Mouse (Mus musculus) gonadal fat pad, adult 2 months (tissue): ENCODE measurements around the gene Ccdc137. TPM values are rescaled to one million over a fixed set of nuclear protein-coding genes. Genes with fewer than 3 reads are reported as not detected.

Experiments
- DNase-seq: peaks from one replicate; pipeline ENCODE4 v3.0.0-alpha.2; 2012; ENCODE audit warnings: low read depth
- polyA plus RNA-seq: library from polyadenylated mRNA; depleted of rRNA; stranded (reverse); fragments of >200 nt; gene quantifications from 2 replicates; pipeline ENCODE4 v1.2.3, GENCODE M21; 2012

The Ccdc137 gene
- polyA plus RNA-seq, 1 experiment, result 16.6 TPM

DNA sequence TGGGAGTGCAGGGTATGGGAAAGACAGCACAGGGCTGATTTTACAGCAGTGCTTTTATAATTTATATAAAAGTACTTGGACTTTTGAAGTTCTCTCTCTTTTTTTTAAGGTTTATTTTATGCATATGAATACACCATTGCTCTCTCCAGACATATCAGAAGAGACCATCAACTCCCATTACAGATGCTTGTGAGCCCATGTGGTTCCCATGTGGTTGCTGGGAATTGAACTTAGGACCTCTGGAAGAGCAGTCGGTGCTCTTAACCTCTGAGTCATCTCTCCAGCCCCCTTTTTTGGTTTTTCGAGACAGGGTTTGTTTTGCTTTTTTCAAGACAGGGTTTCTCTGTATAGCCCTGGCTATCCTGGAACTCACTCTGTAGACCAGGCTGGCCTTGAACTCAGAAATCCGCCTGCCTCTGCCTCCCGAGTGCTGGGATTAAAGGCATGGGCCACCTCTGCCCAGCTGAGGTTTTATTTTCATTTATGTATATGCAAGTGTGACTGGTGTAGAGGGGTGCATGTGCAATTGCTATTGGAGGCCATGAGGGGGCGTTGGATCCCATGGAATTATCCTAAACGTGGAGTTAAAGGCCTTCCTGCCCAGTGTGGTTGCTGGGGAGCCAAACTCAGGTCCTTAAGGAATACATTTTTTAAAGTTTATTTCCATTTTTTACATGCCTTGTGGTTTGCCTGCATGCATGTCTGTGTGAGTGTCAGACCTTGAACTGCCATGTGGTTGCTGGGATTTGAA lies 1.1 kb downstream of the Ccdc137 start:
- DNase-seq, result no peak

DNA sequence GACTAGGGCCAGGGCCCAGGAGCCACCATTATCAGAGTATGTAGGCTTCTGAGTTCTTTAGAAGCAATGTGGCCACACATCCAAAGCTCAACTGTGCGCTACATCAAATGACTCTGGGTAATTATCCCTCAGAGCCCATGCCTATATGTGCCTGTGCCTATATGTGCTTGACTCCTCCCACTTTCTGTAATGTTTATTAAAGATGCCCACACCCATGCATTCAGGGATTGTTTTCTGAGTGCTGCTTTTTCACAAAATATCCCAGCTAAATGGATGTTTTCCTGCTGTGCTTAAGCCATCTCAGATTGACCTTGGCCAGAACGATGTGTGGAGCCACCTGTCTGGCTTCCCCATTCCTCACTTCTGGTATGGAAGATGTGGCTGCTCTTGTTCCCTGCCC lies 5.6 kb downstream of the Ccdc137 start:
- no peak for DNase-seq

DNA sequence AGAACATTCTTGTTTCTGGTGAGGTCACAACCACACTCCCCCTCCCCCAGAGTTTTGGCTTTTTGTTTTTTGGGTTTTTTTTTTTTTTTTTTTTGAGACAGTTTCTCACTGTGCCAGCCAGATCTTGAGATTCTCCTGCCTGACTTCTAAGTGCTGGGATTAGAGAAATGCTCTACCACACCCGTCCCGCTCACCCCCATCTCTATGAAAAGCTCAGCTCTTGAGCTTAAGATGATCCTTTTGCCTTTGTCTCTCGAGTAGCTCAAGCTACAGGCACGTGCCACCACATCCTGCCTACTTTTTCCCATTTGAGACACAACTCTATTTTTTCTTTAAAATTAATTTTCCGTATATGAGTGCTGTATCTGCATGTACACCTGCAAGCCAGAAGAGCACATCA lies 6.5 kb downstream of the Ccdc137 start:
- DNase-seq, result no peak

DNA sequence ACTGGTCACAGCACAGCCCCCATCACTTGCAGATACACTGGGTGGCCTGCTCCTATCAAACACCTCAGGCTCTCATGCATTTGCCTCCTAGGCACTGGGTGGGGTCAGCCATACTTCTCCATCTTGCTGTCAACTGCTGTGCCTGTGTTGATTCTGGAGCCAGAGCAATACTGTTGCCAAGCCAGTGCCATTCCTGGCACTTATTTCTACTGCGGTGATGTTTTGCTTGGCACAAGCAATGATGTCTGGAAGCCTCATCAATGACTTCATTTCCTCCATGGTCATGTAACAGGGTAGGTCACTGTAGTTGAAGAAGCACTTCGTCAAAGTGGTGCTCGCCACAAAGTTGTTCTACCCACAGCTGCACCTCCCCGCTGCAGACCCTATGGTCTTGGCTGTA lies 7.6 kb downstream of the Ccdc137 start:
- no peak for DNase-seq

DNA sequence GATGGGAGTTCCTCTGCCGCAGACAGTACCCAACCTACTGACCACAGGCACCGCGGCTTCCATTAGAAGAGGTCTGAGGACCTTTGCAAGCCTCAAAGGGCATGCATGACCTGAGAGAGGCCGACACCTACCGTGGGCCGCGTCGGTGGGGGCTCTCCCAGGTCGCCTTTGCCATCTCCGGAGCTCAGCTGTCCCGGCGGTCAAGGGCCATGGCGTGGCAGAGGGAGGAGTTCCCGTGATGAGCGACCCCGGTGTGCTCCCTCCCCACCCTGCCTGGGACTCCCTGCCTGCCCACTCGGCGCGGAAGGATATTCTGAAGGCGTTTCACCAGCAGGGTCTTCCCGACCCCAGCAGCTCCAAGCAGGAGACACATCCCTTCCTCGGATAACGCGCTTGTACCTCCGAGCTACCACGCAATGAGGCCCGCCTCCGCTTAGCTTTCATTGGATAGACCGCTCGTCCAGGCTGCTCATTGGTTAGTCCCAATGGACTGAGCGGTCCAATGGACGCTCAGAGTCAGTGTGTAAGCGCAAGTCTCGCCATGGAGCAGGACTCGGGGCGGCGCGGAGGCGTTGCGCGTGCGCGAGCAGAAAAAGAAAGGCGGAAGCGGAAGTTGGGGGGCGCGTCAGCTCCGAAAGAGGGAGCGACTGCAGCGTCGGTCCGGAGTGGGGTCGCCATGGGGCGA lies 9.3 kb downstream of the Ccdc137 start, which contains the start of gene Arl16:
Gene Arl16, minus strand, starts transcription at position 557 of the 685 bp plus-strand sequence.
- no peak for DNase-seq

DNA sequence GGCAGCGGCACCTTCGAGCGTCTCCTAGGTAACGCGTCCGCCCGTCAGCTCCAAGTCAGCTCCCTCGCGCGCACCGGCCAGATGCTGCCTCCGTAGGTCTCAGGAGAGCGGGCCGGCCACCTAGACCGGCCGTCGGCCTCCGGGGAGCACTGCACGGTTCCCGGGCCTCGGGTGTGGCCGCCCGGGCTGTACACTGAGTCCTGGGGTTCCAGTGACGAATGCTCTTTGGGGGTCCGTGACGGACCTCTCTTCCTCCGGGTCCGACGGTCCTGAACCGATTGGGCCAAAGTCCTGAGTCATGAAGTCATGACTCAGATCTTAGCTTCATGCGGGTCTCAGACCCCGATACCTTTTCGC lies 9.8 kb downstream of the Ccdc137 start:
- no peak for DNase-seq

DNA sequence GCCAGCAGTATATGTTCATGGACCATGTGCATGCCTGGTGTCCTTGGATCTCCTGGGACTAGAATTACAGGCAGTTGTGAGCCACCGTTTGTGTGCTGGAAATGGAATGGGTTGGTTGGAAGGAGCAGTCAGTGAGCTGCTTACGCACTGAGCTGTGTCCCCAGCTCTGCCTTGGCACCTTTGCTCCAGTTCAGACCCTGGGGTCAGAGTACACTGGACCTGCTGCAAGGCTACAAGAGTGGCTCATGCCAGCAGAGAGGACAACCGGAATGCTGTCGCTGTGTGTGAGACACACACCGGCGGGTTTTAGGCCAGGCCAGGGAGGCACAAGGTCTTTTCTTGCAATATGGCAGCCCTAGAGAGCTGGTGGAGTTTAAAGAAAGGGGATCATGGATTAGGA lies 14.1 kb downstream of the Ccdc137 start:
- DNase-seq, result no peak

DNA sequence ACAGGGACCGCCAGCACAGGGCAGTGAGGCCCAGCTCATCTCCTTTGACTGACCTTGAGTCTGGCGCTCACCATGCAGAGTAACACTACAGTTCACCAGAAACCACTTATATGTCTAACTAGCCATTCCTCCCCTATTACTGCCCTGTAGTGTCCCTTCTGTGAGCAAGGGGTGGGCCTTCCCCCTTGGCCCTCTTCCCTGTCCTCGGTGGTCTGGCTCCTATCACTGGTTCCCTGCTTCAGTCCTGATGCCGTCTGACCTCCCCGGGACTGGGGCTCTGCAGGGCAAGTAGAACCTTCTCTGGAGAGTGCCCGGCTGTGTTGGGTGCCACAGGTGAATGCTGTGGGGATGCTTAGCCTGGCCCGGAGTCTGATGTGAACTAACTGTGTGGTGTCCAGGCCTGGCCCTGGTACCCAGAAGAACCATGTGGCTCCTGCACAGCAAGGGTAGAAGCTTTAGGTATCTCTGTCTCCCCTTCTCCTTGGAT lies 25.6 kb downstream of the Ccdc137 start:
- no peak for DNase-seq

DNA sequence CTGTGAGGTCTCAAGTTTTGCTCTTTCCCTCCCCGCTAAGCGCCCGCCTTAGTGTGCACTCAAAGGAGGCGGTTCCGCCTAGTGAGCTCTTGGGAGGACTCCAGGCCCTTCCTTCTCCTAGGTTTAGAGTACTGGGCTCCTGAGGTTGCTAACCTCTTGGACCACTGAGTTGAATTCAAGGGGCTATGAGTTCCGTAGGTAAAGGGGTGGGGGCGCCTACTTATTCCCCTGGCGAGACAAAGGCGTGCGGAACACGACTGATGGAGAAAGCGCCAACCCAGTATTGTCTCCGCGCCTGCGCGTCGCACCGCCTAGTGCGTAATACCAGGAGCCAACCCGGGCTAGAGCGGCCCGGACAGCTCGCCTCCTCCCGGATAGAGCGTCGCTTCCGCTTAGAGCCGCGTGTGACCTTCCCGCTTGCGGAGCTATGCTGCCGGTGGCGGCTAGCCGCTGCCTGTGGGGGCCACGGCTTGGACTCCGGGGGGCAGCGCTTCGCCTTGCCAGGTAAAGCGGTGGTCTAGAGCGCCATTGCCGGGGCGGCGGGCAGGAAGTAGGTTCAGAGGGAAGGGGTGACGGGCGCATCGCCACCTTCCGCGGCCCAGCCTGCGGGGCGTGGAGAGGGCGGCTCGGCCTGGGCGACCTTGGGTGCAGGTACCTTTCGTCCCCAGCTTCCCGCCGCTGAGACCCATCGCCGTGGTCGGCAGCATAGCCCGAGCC lies 26.5 kb downstream of the Ccdc137 start, which contains the start of gene Mrpl12:
Gene Mrpl12, plus strand, starts transcription at position 349 of the 717 bp plus-strand sequence.
- no peak for DNase-seq

DNA sequence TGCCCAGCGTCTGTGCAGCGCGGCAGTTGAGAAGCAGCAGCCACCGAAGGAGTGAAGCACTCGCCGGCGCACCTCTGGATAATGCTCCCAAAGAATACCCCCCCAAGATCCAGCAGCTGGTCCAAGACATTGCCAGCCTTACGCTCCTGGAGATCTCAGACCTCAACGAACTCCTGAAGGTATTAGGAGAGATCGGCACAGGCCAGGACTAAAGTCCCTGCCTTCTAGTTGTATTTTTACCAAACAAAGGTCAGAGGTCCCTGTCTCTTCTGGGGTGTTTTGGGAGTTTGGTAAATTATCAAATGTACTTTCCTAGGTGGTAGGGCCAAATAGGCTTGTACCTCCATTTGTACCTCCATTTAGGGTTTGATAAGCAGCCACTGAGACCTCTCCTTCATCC lies 27.3 kb downstream of the Ccdc137 start:
- DNase-seq, result no peak

DNA sequence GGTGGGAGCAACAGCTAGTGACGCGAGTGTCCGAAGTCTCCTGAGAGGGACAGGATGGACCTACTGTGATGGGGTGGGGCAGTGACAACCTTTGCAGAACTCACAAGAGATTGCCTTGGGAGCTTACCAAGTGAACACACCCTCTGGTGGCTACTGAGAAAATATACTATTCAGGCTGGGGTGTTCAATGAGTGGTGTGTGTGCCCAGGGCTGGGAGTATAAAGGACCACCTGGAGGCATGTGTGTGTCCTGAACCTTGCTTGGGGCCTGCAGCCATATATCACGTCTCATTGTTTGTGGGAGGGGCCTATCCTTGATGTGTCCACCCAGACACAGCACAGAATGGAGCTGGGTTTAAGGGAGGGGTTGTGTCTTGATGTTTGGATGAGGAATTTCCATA lies 30.6 kb downstream of the Ccdc137 start:
- no peak for DNase-seq

DNA sequence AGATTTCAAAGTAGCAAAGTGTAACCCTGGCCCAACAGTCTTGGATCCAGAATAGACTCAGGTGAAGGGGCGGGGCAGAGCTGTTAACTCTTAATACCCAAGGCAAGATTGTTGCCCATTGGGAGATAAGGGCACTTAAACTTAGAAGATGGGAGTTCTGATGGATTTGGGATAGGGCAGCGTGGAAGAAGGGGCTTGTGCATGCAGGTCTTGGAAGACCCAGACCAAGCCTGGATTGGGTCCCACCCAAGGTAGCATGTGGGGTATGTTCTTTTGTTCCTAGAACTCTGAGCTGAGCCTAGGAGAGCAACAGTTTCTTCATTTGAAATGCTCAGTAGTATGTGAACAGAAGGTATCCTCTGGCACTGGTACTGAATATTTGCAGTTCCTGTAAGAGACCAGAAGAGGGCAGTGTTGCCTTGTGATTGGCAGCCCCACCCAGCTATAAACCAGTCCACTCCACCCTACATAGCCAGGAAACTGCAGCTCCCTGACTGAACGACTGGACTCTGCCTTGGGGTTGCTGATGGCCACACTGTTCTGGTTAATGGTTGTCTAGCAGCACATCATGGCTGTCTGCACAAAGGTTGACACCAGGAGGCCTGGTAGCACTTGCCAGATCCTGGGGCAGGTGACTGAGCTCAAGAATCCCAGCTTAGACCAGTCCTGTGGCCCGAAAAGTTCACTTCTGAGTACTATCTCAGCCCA lies 31.3 kb downstream of the Ccdc137 start:
- DNase-seq, result no peak

DNA sequence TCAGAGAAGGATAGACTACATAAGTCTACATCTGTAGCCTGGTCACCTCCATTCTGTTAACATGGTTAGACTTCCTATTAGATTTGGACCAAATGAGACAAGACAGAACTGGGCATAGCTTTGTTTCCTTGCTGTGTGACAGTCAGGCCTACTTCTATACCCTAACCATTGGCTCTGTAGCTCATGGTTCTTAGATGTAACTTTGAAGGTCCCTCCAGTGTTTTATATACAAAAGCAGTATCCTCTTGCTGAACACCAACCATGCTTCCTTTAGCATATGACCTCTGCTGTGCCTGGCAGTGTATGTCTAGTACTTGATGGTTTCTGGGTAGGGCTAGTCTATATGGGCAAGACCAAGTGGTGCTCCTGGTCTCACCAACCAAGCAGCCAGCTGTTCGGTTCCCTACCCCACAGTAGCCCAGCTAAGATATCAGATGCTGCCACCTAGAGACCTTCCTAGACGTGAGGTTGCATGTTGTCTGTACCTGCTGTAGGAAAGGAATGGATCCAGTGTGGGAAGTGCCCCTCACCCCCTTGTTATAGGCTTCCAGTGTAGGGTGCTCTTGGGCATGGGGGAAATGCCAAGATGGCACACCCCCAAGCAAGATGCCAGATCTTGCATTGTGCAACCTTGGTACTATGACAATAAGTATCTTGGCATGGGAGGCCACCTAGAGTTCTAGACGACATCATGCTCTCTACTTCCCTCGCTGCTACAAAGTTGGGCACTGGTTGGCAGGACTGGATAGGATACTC lies 32.6 kb downstream of the Ccdc137 start:
- no peak for DNase-seq

DNA sequence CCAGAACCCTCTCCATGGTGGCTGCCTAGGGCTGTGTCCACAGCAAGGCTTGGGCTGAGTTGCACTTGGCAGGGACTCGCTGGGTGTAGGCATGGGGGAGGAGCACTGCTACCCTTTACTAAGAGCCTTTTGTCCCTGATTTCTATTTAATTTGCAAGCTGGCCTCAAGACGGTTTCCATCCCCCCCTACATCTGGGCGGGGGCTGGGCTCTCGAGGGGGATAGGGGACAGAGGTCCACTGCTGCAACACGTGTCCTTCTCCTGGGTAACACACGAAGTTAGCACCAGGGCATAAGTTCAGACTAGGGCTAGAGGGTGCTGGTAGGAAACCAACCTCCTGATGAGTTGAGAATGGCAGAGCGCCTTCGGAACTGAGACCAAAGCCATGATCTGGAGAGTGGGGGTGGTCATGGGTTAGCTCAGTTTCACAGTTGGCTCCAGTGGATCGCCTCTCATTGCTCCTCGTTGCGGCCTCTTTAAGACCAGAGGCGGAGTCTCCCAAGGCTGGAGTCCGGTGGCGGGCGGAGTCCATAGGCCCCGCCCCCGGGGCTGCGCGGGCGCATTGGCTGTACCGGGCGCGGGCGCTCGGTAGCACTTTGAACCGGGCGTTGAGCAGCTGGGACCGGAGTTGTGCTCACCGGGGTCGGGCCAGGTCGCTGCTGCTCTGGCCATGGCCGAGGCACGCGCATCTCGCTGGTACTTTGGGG lies 33.6 kb downstream of the Ccdc137 start, which contains the start of gene Slc25a10:
Gene Slc25a10, plus strand, starts transcription at position 524 of the 707 bp plus-strand sequence.
- no peak for DNase-seq

DNA sequence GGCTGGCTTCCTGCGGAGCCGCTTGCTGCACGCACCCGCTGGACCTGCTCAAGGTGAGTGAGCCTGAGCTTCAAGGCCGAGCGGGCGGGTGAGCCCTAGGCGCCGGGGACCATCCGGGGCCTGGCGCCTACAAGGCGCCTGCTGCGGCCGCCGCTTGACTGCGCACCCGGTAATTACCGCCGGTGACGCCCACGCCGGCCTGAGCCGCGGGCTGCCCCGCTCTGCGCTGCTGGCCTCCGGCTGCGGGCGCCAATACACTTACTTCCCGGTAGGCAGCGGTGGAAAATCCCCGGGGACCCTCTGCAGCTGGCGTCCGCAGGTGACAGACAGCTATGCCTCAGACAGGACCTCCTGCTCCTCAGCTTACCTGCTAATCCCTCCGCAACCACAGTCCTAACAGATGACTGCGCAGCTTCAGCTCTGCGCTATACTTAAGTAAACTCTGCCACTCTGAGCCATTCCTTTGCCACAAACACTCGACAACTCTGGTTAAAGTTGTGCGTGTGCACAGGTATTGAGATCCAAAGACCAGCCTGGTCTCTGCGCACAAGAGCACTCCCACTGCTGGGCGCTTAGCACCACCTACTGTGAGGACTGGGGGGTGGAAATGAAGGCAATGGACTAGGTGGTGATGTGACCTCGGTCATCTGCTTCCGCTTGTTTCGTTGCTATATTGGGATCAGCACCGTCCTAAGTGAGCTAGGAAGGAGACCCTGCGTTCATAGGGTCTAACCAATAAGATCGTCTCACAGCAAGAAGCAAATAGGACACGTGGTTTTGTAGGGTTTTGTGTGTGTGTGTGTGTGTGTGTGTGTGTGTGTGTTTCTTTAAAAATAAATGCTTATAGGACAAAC lies 34.3 kb downstream of the Ccdc137 start:
- DNase-seq, result no peak

DNA sequence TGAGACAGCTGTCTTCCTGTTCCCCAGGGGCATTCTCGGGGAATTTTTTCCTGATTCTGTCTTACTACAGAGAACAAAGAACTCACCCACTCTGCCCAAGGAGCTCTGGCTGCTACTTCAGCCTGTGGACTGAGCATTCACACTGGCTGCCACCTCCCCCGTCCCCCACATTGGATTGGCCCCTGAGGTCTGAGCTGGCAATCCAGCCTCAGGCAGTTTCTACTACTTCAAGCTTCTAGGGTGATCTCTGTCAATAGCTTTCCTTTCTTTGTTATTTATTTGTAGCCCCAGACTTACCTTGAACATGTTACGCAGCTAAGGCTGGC lies 34.9 kb downstream of the Ccdc137 start:
- DNase-seq, result no peak

DNA sequence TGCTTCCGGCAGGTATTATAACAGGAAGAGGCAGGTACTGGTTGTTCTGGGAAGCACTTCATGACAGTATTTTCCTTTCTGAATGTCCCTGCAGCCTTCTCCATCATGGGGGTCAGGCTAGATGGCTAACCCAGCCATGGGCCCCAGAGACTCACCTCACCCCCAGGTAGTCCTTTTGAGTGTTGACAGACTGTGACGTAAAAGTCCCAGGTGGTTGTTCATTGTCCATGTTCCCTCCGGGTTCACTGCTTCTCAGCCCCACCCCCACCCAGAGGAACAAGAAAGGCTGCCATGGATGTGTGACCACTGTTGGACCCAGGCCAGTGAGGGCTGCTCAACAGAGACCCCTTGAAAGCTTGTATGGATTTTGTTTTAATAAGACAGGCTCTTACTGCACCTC lies 35.4 kb downstream of the Ccdc137 start:
- no peak for DNase-seq

DNA sequence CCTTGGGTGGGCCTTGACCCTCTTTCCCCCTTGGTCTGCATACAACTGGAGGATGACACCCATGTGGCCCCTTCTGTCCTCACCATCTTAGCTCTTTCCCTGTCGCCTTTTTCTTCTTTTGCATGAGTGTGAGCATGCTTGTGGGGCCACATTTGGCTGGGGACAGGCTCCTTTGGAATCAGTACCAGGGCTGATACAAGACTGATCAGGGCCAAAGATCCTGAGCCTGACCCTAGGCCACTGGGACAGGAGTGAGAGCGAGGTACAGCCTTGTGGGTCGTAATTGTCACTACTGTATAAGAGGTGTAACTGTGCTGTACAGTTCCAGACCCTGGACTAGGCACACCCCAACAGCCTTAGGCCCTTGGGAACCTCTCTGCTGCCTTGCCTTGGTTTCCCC lies 36.0 kb downstream of the Ccdc137 start:
- DNase-seq, result no peak

DNA sequence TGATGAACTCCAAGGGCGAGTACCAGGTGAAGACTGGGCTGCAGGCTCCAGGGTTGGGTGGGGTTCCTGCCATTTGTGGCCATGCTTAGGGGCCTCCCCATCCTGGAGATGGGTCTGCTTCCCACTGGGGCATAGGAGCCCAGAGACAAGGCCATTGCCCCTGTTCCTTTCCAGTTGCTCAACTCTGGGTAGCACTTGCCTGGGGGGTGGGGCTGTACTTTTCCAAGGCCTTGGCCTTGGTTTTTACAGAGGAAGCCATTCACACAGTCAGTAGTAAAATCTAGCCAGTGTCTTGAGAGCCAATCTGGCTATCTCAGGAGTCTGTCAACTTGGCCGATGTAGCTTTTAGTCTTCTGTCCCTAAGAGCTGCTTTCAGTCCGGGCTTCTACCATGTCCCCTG lies 39.5 kb downstream of the Ccdc137 start:
- no peak for DNase-seq

DNA sequence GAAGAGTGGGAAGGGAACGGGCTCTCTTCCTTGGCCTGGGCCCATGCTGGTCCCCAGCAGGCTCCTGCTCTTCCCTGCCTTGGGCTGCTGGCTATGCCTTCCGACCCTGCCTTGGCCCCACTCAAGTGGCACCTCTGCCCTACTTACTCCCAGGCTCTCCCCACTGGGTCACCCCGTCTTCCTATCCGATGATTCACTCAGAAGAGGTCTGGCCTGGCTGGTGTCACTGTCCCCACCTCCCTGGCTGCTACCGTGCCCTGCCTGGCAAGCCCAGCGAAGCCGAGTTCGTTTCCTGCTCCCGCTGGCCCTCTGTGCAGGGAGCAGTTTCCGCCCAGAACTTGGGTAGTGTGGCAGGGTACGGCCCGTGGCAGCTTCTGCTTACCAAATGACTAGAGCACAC lies 40.3 kb downstream of the Ccdc137 start:
- no peak for DNase-seq
